In the genomic region with DNA sequence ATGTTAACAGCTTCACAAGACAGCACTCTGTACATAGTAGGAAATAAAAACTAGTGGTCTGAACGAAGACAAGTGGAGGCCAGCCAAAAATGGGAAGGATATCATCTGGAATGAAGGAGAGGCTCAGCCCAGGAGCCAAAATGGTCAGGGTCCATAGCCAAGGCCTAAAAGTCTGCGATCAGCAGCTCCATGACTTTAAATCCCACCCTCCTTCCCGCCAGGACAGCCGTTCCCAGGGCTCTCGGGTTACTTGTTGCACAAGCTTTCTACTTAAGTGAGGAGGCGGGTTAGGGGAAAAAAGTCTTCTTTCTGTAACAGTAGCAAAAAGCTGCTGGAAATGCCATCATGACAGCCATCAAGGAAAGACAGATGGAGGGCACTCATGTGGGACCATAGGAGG, we compare ENCODE assay signal across 10 mouse cellular contexts. TPM values are rescaled to one million over a fixed set of nuclear protein-coding genes. Genes with fewer than 3 reads are reported as not detected.
DNase-seq lines count a peak whose midpoint lies in the region; ATAC-seq and TF ChIP-seq lines count a peak whose summit lies in the region.
"Had no signal": no experiment of that assay in that cellular context is flagged by ENCODE, and none has a peak within 500 bp of the region (broad histone marks: within the 10 kb centered on the region; RNA-seq: fewer than 3 reads in every experiment).

No protein-coding gene starts in this region.

- H3K27ac ChIP-seq in heart, embryonic 10.5 days = no peak overlapping the region
- no peak overlapping the region for H3K27ac ChIP-seq in embryonic facial prominence, embryonic 10.5 days (replicated peaks)
- no peak overlapping the region for H3K27ac ChIP-seq in lung, postnatal 0 days (ENCODE audit: low read length)

- peak; percentile 66 for ATAC-seq in lung, postnatal 0 days

- intact Hi-C loops in heart, postnatal 25 days (cut with DNase I) = loop anchor here (2.0 to 10.0 kb wide), 4 partner anchors 47 to 524 kb away; no protein-coding TSS in a partner anchor

- no peaks in the 10 kb centered on the region for H3K27me3 ChIP-seq in heart, embryonic 10.5 days (ENCODE audit: insufficient read depth, poor library complexity, severe bottlenecking)
- H3K27me3 ChIP-seq in embryonic facial prominence, embryonic 10.5 days (replicated peaks; ENCODE audit: low read depth, poor library complexity, severe bottlenecking) = no peaks in the 10 kb centered on the region
- no peaks in the 10 kb centered on the region for H3K27me3 ChIP-seq in lung, postnatal 0 days (replicated peaks; ENCODE audit: insufficient read depth, low read length)

- no peak for TF ChIP-seq CTCF in lung, postnatal 0 days (IDR thresholded peaks at IDR 0.05)

- H3K9me3 ChIP-seq in heart, embryonic 10.5 days = no peaks in the 10 kb centered on the region
- no peaks in the 10 kb centered on the region for H3K9me3 ChIP-seq in embryonic facial prominence, embryonic 10.5 days
- no peaks in the 10 kb centered on the region for H3K9me3 ChIP-seq in lung, postnatal 0 days (ENCODE audit: low read length)

- no peak for TF ChIP-seq EP300 in lung, postnatal 0 days (IDR thresholded peaks at IDR 0.05)

- H3K9ac ChIP-seq in lung, postnatal 0 days (replicated peaks; ENCODE audit: low read depth) = no peak overlapping the region

- H3K4me1 ChIP-seq in heart, embryonic 10.5 days = peaks cover 24% of the 10 kb centered on the region
- H3K4me1 ChIP-seq in embryonic facial prominence, embryonic 10.5 days = peaks cover 16% of the 10 kb centered on the region
- H3K4me1 ChIP-seq in lung, postnatal 0 days (ENCODE audit: insufficient read depth, low read depth, low read length) = no peaks in the 10 kb centered on the region

- 86% methylated on average over 6 of the region's 6 CpGs for WGBS in heart, embryonic 10.5 days
- WGBS in embryonic facial prominence, embryonic 10.5 days = 75% methylated on average over 6 of the region's 6 CpGs
- WGBS in lung, postnatal 0 days = 36% methylated on average over 6 of the region's 6 CpGs

- DNase-seq in heart, adult 11 months = peak; percentile 97
- no peak for DNase-seq in heart, embryonic 10.5 days (ENCODE audit: low spot score)
- peak; percentile 52 for DNase-seq in embryonic facial prominence, embryonic 10.5 days (ENCODE audit: low spot score)
- peak; percentile 38 for DNase-seq in heart, postnatal 25 days (ENCODE audit: low spot score)
- DNase-seq in lung, postnatal 0 days (ENCODE audit: low spot score) = peak; percentile 80
- no peak for DNase-seq in right cerebral cortex, adult 18-20 months
- DNase-seq in layer of hippocampus, postnatal 25 days (ENCODE audit: extremely low spot score in 1 of 2, low spot score in 1 of 2) = no peak
- no peak for DNase-seq in ovary, postnatal 14 days (ENCODE audit: low spot score)

- H3K36me3 ChIP-seq in heart, embryonic 10.5 days = peaks cover 95% of the 10 kb centered on the region
- H3K36me3 ChIP-seq in embryonic facial prominence, embryonic 10.5 days (replicated peaks) = peaks cover 100% of the 10 kb centered on the region
- peaks cover 35% of the 10 kb centered on the region; the same call in 1 of the 2 replicates for H3K36me3 ChIP-seq in lung, postnatal 0 days (ENCODE audit: insufficient read depth, low read length)

- no peak overlapping the region for H3K4me3 ChIP-seq in heart, embryonic 10.5 days
- no peak overlapping the region for H3K4me3 ChIP-seq in embryonic facial prominence, embryonic 10.5 days
- H3K4me3 ChIP-seq in lung, postnatal 0 days (ENCODE audit: low read depth, low read length) = no peak overlapping the region
- H3K4me3 ChIP-seq: layer of hippocampus, adult 2 months had no signal

- no peak overlapping the region for H3K4me2 ChIP-seq in lung, postnatal 0 days (replicated peaks; ENCODE audit: low read depth, low read length)

RNA-seq across cellular contexts. Expression of a gene that starts 19.8 kb away (rescaled TPM):
- polyA plus RNA-seq in heart, embryonic 10.5 days (2016; fragmentation: Nextera tagmentation; extraction: Ambion mirVana) = not detected in 2 replicates
- 0.12 TPM in 1 of 2 replicates, not detected in the other for polyA plus RNA-seq in embryonic facial prominence, embryonic 10.5 days (2016; fragmentation: Nextera tagmentation; extraction: Ambion mirVana)
- total RNA-seq in heart, postnatal 25 days (2021) = 1 to 10 TPM; 1.3 TPM
- polyA plus RNA-seq in lung, postnatal 0 days (2015; fragmentation: Nextera tagmentation; extraction: Ambion mirVana) = 0.23 and 0.36 TPM in 2 replicates
- total RNA-seq in layer of hippocampus, postnatal 25 days (2021) = under 1 TPM; 0.49 to 0.75 TPM
- total RNA-seq: adrenal gland, postnatal 25 days had no signal

RNA-seq across cellular contexts. Expression of a gene that starts 42.5 kb away (rescaled TPM):
- 5.7 and 13.7 TPM in 2 replicates for polyA plus RNA-seq in heart, embryonic 10.5 days (2016; fragmentation: Nextera tagmentation; extraction: Ambion mirVana)
- 23.7 and 24.5 TPM in 2 replicates for polyA plus RNA-seq in embryonic facial prominence, embryonic 10.5 days (2016; fragmentation: Nextera tagmentation; extraction: Ambion mirVana)
- total RNA-seq in heart, postnatal 25 days (2021) = 10 to 100 TPM; 23.4 to 31.1 TPM
- polyA plus RNA-seq in lung, postnatal 0 days (2015; fragmentation: Nextera tagmentation; extraction: Ambion mirVana) = 8.3 and 9.7 TPM in 2 replicates
- 10 to 100 TPM in 1 of 2 experiments, 1 to 10 TPM in 1; 7.0 to 10.3 TPM for total RNA-seq in layer of hippocampus, postnatal 25 days (2021)

Comparison
In these comparisons a context has a peak if more than half of its experiments do, and no peak if none do; other contexts are left out.
1. DNase-seq: peak in heart, adult 11 months (single experiment), embryonic facial prominence, embryonic 10.5 days (single experiment), heart, postnatal 25 days (single experiment) and lung, postnatal 0 days (single experiment); none in heart, embryonic 10.5 days (single experiment), right cerebral cortex, adult 18-20 months (single experiment), layer of hippocampus, postnatal 25 days (0 of 2) and ovary, postnatal 14 days (single experiment).